In the genomic region with DNA sequence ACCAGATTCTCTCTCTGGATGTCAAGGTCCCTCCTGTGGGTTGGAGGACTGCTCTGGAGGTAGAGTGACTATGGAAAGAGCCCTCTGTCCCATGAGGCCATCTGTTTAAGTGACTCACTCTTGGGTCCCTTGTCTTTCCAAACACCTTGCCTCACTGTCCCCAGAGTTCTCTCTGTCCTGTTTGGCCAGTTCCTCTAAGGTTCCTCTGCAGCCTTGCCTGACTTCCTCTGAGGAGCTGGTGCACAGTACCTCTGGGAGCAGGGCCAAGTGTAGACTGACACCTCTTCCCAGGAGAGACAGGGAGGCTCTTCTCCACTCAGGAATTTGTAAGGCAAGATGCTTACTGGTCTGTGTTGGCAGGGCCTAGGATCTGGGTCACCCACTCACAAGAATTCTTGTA, we compare ENCODE assay signal across 17 mouse cellular contexts.
"Had no signal": no experiment of that assay in that cellular context is flagged by ENCODE, and none has a peak within 500 bp of the region (broad histone marks: within the 10 kb centered on the region; RNA-seq: fewer than 3 reads in every experiment).

No protein-coding gene starts in this region.

- H3K9ac ChIP-seq: kidney, embryonic 15.5 days; liver, embryonic 12.5 days; lung, embryonic 14.5 days; neural tube, embryonic 13.5 days had no signal

- H3K36me3 ChIP-seq: kidney, embryonic 15.5 days; limb, embryonic 10.5 days; liver, embryonic 12.5 days; neural tube, embryonic 13.5 days had no signal

- H3K4me2 ChIP-seq: kidney, embryonic 15.5 days; liver, embryonic 12.5 days; lung, embryonic 14.5 days; midbrain, embryonic 11.5 days; neural tube, embryonic 13.5 days had no signal

- H3K4me3 ChIP-seq: kidney, embryonic 15.5 days; left cerebral cortex, adult 2 months; limb, embryonic 10.5 days; liver, embryonic 12.5 days; megakaryocyte, embryonic 14.5 days; neural tube, embryonic 13.5 days had no signal

- H3K27ac ChIP-seq: kidney, embryonic 15.5 days; left cerebral cortex, adult 2 months; limb, embryonic 10.5 days; liver, embryonic 12.5 days; neural tube, embryonic 13.5 days had no signal

- H3K27me3 ChIP-seq: kidney, embryonic 15.5 days; liver, embryonic 12.5 days; neural tube, embryonic 13.5 days had no signal

- H3K9me3 ChIP-seq: kidney, embryonic 15.5 days; limb, embryonic 10.5 days; liver, embryonic 12.5 days; megakaryocyte, embryonic 14.5 days; neural tube, embryonic 13.5 days had no signal

- ATAC-seq: liver, embryonic 12.5 days; midbrain, embryonic 16.5 days had no signal

- H3K4me1 ChIP-seq: limb, embryonic 10.5 days; liver, embryonic 12.5 days; neural tube, embryonic 13.5 days had no signal

- DNase-seq: kidney, adult 2 months; kidney, postnatal 4 days; lung, embryonic 14.5 days; lung, postnatal 10 days; lung, postnatal 4 days; retina, postnatal 1 day; right cerebral cortex, postnatal 4 days; spleen, adult 18-20 months; thymus, postnatal 36 days had no signal
